Mouse (Mus musculus) CH12.LX (cell line): ENCODE measurements around the gene Syne3.

ENCODE experiments used
- CTCF ChIP-seq, 2 experiments: IDR thresholded peaks in 1 of 2; conservative IDR thresholded peaks in 1 of 2; 2 replicates each; pipeline ENCODE4 v1.5.1; 2011 to 2012; ENCODE audit warnings: low read depth in 2 of 2, low read length in 2 of 2, improper control_type of control experiment in 1 of 2, inconsistent platforms in 1 of 2, mild to moderate bottlenecking in 1 of 2, moderate library complexity in 1 of 2
- EP300 ChIP-seq: IDR thresholded peaks from 2 replicates; pipeline ENCODE4 v1.6.1; 2011; ENCODE audit warnings: low read length, improper control_type of control experiment
- MAZ ChIP-seq: IDR thresholded peaks from 2 replicates; pipeline ENCODE4 v1.6.1; 2012; ENCODE audit warnings: low read depth, mild to moderate bottlenecking, inconsistent platforms, low read length, improper control_type of control experiment, moderate library complexity
- RCOR1 ChIP-seq: conservative IDR thresholded peaks from 2 replicates; pipeline ENCODE4 v1.6.1; 2012; ENCODE audit warnings: low read depth, mild to moderate bottlenecking, inconsistent platforms, low read length, improper control_type of control experiment

DNA sequence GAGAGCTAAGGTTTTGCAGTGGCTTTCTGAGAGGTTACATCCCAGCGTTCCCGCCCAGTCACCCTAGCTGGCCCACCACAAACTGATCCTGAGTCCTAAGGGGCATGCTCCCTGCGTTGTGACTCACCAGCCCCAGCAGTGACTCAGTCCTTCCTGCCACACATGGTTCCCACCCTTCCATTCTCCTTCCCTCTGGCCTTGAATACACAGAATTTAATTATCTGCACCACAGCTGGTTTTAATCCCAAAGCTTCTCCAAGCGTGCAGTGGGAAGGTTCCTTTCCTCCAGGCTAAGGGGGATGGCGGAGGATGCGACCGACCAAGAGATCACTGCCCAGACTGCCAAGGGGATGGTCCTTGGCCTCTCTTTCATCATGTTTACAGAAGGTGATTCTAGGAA, 26.1 kb downstream of the Syne3 start:
- TF ChIP-seq MAZ (no peak), RCOR1 (no peak), EP300 (no peak), CTCF (conservative IDR thresholded peaks at IDR 0.05 in 1 of 2, IDR thresholded peaks at IDR 0.05 in 1 of 2; ENCODE audit: low read depth in 2 of 2, low read length in 2 of 2) (no peak)
